Mouse (Mus musculus) CD8-positive naive resting alpha-beta T cell, adult 2 months (primary cell): Measurements from ENCODE around the gene Fyn.

Experiments
- DNase-seq, 2 experiments: peaks; one replicate each; pipeline ENCODE4 v3.0.0; 2022; ENCODE audit warnings: low read depth in 2 of 2, low spot score in 2 of 2

Fyn gene

GRCm38 (mm10) chr10:39558492-39559005, 189.9 kb downstream of the Fyn start:
- no peak for DNase-seq

- DNase-seq, result no peak
These were observed 190.7 kb downstream of the Fyn start for GRCm38 (mm10) chr10:39559321-39559720.

- DNase-seq, result no peak
These were observed 193.7 kb downstream of the Fyn start for GRCm38 (mm10) chr10:39562383-39562782.

GRCm38 (mm10) chr10:39563552-39564223, 195.0 kb downstream of the Fyn start:
- DNase-seq, result no peak

- DNase-seq, result no peak
These were observed 198.2 kb downstream of the Fyn start for GRCm38 (mm10) chr10:39566901-39567300.

- DNase-seq, result no peak
These were observed 200.3 kb downstream of the Fyn start for GRCm38 (mm10) chr10:39568991-39569390.

GRCm38 (mm10) chr10:39571011-39571410, 202.4 kb downstream of the Fyn start:
- DNase-seq, result no peak

GRCm38 (mm10) chr10:39572050-39572671, 203.5 kb downstream of the Fyn start:
- DNase-seq, result no peak

GRCm38 (mm10) chr10:39572672-39573051, 204.0 kb downstream of the Fyn start:
- no peak for DNase-seq

GRCm38 (mm10) chr10:39576466-39576865, 207.8 kb downstream of the Fyn start:
- DNase-seq, result no peak

GRCm38 (mm10) chr10:39580477-39580876, 211.8 kb downstream of the Fyn start:
- no peak for DNase-seq

GRCm38 (mm10) chr10:39582385-39582784, 213.7 kb downstream of the Fyn start:
- no peak for DNase-seq

- no peak for DNase-seq
These were observed 215.1 kb downstream of the Fyn start for GRCm38 (mm10) chr10:39583718-39584117.

- no peak for DNase-seq
These were observed 218.8 kb downstream of the Fyn start for GRCm38 (mm10) chr10:39587290-39587925.

- no peak for DNase-seq
These were observed 219.5 kb downstream of the Fyn start for GRCm38 (mm10) chr10:39587973-39588746.

GRCm38 (mm10) chr10:39589765-39590546, 221.3 kb downstream of the Fyn start:
- DNase-seq, result no peak

GRCm38 (mm10) chr10:39590629-39591028, 222.0 kb downstream of the Fyn start:
- no peak for DNase-seq

- no peak for DNase-seq
These were observed 223.8 kb downstream of the Fyn start for GRCm38 (mm10) chr10:39592501-39592900.

GRCm38 (mm10) chr10:39594716-39595115, 226.1 kb downstream of the Fyn start:
- no peak for DNase-seq

- DNase-seq, result no peak
These were observed 227.2 kb downstream of the Fyn start for GRCm38 (mm10) chr10:39595862-39596261.
